Mouse (Mus musculus) ES-E14 (cell line): ENCODE measurements around the gene Mpc2. TPM values are rescaled to one million over a fixed set of nuclear protein-coding genes. Genes with fewer than 3 reads are reported as not detected.

Source experiments
- DNase-seq: peaks from one replicate; pipeline ENCODE4 v3.0.0-alpha.2; 2013; ENCODE audit warnings: low read depth, low spot score
- H3K27ac ChIP-seq: 2 replicates; pipeline ENCODE4 v1.5.1; 2012; ENCODE audit warnings: low read depth, mild to moderate bottlenecking, low read length, moderate library complexity, mixed read lengths; ENCODE audit not compliant: poor library complexity, insufficient read depth, severe bottlenecking
- H3K36me3 ChIP-seq: 2 replicates; pipeline ENCODE4 v1.6.1; 2012; ENCODE audit warnings: mild to moderate bottlenecking, low read length, moderate library complexity, mixed read lengths; ENCODE audit not compliant: control insufficient read depth, poor library complexity, insufficient read depth, severe bottlenecking
- H3K4me1 ChIP-seq, 2 experiments: fragments of 150-350 bp in 1 of 2; sonication (generic) in 1 of 2; 2 replicates each; pipeline ENCODE4 v1.6.1; 2012; ENCODE audit warnings: low read length in 2 of 2, mild to moderate bottlenecking in 1 of 2, mixed read lengths in 1 of 2; ENCODE audit not compliant: control insufficient read depth in 2 of 2, insufficient read depth in 2 of 2, poor library complexity in 1 of 2
- H3K4me3 ChIP-seq, 2 experiments: fragments of 150-350 bp in 1 of 2; sonication (generic) in 1 of 2; 2 replicates each; pipeline ENCODE4 v1.5.1; 2012; ENCODE audit warnings: low read length in 2 of 2, low read depth in 1 of 2, mild to moderate bottlenecking in 1 of 2, mixed read lengths in 1 of 2; ENCODE audit not compliant: insufficient read depth in 1 of 2, poor library complexity in 1 of 2, severe bottlenecking in 1 of 2
- H3K9ac ChIP-seq: 2 replicates; pipeline ENCODE4 v1.6.1; 2012; ENCODE audit warnings: low read depth, mild to moderate bottlenecking, low read length, mixed read lengths; ENCODE audit not compliant: poor library complexity, insufficient read depth, severe bottlenecking
- H3K9me3 ChIP-seq: fragments of 150-350 bp; sonication (generic); 2 replicates; pipeline ENCODE4 v1.6.1; 2012; ENCODE audit warnings: low read depth, mild to moderate bottlenecking, low read length; ENCODE audit not compliant: control insufficient read depth, insufficient read depth
- CHD2 ChIP-seq: IDR thresholded peaks from 2 replicates; pipeline ENCODE4 v1.6.1; 2014; ENCODE audit warnings: mild to moderate bottlenecking, low read depth, low read length, inconsistent platforms
- HCFC1 ChIP-seq: IDR thresholded peaks from 2 replicates; pipeline ENCODE4 v1.6.1; 2012; ENCODE audit warnings: low read length, inconsistent platforms, borderline replicate concordance; ENCODE audit not compliant: insufficient read depth
- MAFK ChIP-seq: IDR thresholded peaks from 2 replicates; pipeline ENCODE4 v1.6.1; 2014; ENCODE audit warnings: mild to moderate bottlenecking, low read depth, low read length, inconsistent platforms; ENCODE audit not compliant: insufficient read depth
- ZC3H11A ChIP-seq: IDR thresholded peaks from 2 replicates; pipeline ENCODE4 v1.6.1; 2012; ENCODE audit warnings: low read depth, mild to moderate bottlenecking, inconsistent platforms, low read length, borderline replicate concordance
- ZNF384 ChIP-seq: IDR thresholded peaks from 2 replicates; pipeline ENCODE4 v1.6.1; 2012; ENCODE audit warnings: low read depth, low read length, inconsistent platforms
- in situ Hi-C, 2 experiments: fragments of 600-800 bp; cut with MboI; formaldehyde crosslinking; loops; one replicate each; pipeline ENCODE4 v1.15.1; 2025; ENCODE audit warnings: low sequenced_read_pairs in 2 of 2, inconsistent platforms in 1 of 2; ENCODE audit not compliant: unreplicated experiment in 2 of 2
- total RNA-seq: library from RNA; depleted of rRNA; stranded (reverse); fragments of 300-350 nt; gene quantifications from 2 replicates; pipeline ENCODE4 v1.2.3, GENCODE M21; 2012; rRNA removed

The Mpc2 gene
- total RNA-seq, 1 experiment, result 26.8 TPM

DNA sequence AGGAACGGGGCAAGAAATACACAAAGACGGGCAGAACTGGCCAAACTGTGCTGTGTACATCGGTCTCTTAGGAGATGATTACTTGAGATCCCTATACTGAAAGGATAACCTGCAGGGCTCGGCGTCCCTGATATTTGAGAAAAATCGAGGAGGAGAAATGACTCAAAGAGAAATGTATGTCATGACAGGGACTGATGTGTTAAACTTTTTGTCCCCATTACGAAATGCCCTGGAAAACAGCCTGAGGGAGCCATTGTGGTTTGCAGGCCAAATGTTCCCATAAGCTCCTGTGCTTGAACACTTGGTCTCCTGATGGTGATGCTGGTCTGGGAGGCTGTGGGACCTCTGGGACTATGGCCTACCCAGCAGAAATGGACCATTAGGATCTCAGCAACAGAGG, 60.3 kb downstream of the Mpc2 start:
- no peak for DNase-seq
- in situ Hi-C loops, result no loop called here
- TF ChIP-seq MAFK (no peak), ZC3H11A (no peak), HCFC1 (no peak), CHD2 (no peak), ZNF384 (no peak)
- Histone ChIP-seq H3K27ac (no peak overlapping the region), H3K36me3 (no peaks in the 10 kb centered on the region), H3K9me3 (no peaks in the 10 kb centered on the region), H3K4me3 (no peak overlapping the region), H3K9ac (no peak overlapping the region), H3K4me1 (no peaks in the 10 kb centered on the region)

Other genes starting within 250 kb of the Mpc2 start
- 27.4 and 40.2 TPM in 2 replicates for gene Tiprl, start 223.6 kb upstream of the Mpc2 start, total RNA-seq
- 3.3 and 4.5 TPM in 2 replicates for gene Gpr161, start 164.8 kb upstream of the Mpc2 start, total RNA-seq
- gene Dcaf6, start 162 bp upstream of the Mpc2 start, total RNA-seq, result 9.2 and 10.2 TPM in 2 replicates
- 0.11 and 0.22 TPM in 2 replicates for gene Adcy10, start 24.5 kb downstream of the Mpc2 start, total RNA-seq
- 52.0 and 60.1 TPM in 2 replicates for gene Mpzl1, start 173.9 kb downstream of the Mpc2 start, total RNA-seq
- 1.5 and 5.4 TPM in 2 replicates for gene Rcsd1, start 249.1 kb downstream of the Mpc2 start, total RNA-seq